Mouse (Mus musculus) Patski (cell line): Measurements from ENCODE around the gene Ankra2. TPM values are rescaled to one million over a fixed set of nuclear protein-coding genes. Genes with fewer than 3 reads are reported as not detected.

Experiments
- ATAC-seq: fragments of 100-300 bp; one replicate; pipeline ENCODE4 v1.8.0; 2021
- CTCF ChIA-PET: fragments of 350-600 bp; sonication (Branson Sonifier 250); formaldehyde crosslinking; loops from one replicate; lab custom pipeline; 2022; ENCODE audit warnings: inconsistent platforms; lab: Charles Lee
- POLR2A ChIA-PET: fragments of 350-600 bp; sonication (Branson Sonifier 250); formaldehyde crosslinking; loops from one replicate; lab custom pipeline; 2022; ENCODE audit warnings: antibody characterized with exemption, inconsistent platforms; lab: Charles Lee
- DNase-seq: peaks from one replicate; pipeline ENCODE4 v3.0.0-alpha.2; 2011; ENCODE audit warnings: low read depth, low spot score
- H3K27me3 ChIP-seq: fragments of 371-371 bp; one replicate; pipeline ENCODE4 v1.5.1; 2021
- CTCF ChIP-seq: fragments of 100-300 bp; IDR thresholded peaks from one replicate; pipeline ENCODE4 v1.5.1; 2021
- in situ Hi-C: fragments of 300-500 bp; cut with MboI; formaldehyde crosslinking; loops from 3 replicates; pipeline ENCODE4 v1.11.1; 2018; ENCODE audit warnings: low pct_unique_long_range_greater_than_20kb, mixed read lengths
- polyA plus RNA-seq: library from polyadenylated mRNA; unstranded; gene quantifications from one replicate; pipeline ENCODE4 v1.2.3, GENCODE M21; 2021

The Ankra2 gene
- polyA plus RNA-seq, 1 experiment from 2014 or later, result 25.6 TPM

GRCm38 (mm10) chr13:98249594-98249993 lies 13.3 kb upstream of the Ankra2 start:
- CTCF ChIA-PET, result interaction anchor here (1.4 to 2.2 kb wide), 2 partner anchors 9 to 218 kb away, joined by 6 read pairs; no protein-coding TSS in a partner anchor
- no peak for DNase-seq
- POLR2A ChIA-PET, result no interaction called here
- no peak for ATAC-seq
- no peak for TF ChIP-seq CTCF
- in situ Hi-C loops, result no loop called here
- H3K27me3 ChIP-seq, result no peaks in the 10 kb centered on the region

- in situ Hi-C loops, result no loop called here
Measured at GRCm38 (mm10) chr13:98254921-98255320, 8.0 kb upstream of the Ankra2 start.

GRCm38 (mm10) chr13:98263458-98263987 lies 649 bp downstream of the Ankra2 start:
- no peak for ATAC-seq
- CTCF ChIA-PET, result no interaction called here
- in situ Hi-C loops, result no loop called here
- TF ChIP-seq CTCF, result no peak
- H3K27me3 ChIP-seq, result no peaks in the 10 kb centered on the region
- DNase-seq, result no peak
- POLR2A ChIA-PET, result no interaction called here

More at GRCm38 (mm10) chr13:98254921-98255320, 8.0 kb upstream of the Ankra2 start:
- ATAC-seq (no peak), DNase-seq (no peak)
- no peaks in the 10 kb centered on the region for H3K27me3 ChIP-seq
- TF ChIP-seq CTCF, result peak; percentile 58
- CTCF ChIA-PET, result interaction anchor here (0.8 to 2.0 kb wide), 5 partner anchors 11 to 316 kb away, joined by 3 to 9 read pairs (median 3); no protein-coding TSS in a partner anchor
- POLR2A ChIA-PET, result no interaction called here

- no peak for TF ChIP-seq CTCF
- ATAC-seq (no peak), DNase-seq (no peak)
- no peaks in the 10 kb centered on the region for H3K27me3 ChIP-seq
- POLR2A ChIA-PET, result no interaction called here
- CTCF ChIA-PET, result no interaction called here
- in situ Hi-C loops, result no loop called here
Measured at GRCm38 (mm10) chr13:98264111-98264510, 1.2 kb downstream of the Ankra2 start.

GRCm38 (mm10) chr13:98274023-98274422 lies 11.1 kb downstream of the Ankra2 start:
- in situ Hi-C loops, result no loop called here
- ATAC-seq (no peak), DNase-seq (no peak)
- no peak for TF ChIP-seq CTCF
- no peaks in the 10 kb centered on the region for H3K27me3 ChIP-seq
- ChIA-PET POLR2A (no interaction called here), CTCF (no interaction called here)

GRCm38 (mm10) chr13:98275646-98276045 lies 12.8 kb downstream of the Ankra2 start:
- ChIA-PET POLR2A (no interaction called here), CTCF (interaction anchor here (0.9 to 1.4 kb wide), 4 partner anchors 11 to 23 kb away, joined by 3 to 5 read pairs (median 3); no protein-coding TSS in a partner anchor)
- DNase-seq (no peak), ATAC-seq (no peak)
- no peaks in the 10 kb centered on the region for H3K27me3 ChIP-seq
- TF ChIP-seq CTCF, result no peak
- in situ Hi-C loops, result no loop called here

GRCm38 (mm10) chr13:98276253-98276652 lies 13.4 kb downstream of the Ankra2 start:
- no peak for TF ChIP-seq CTCF
- no peaks in the 10 kb centered on the region for H3K27me3 ChIP-seq
- CTCF ChIA-PET, result interaction anchor here (0.9 to 1.4 kb wide), 2 partner anchors 10 to 11 kb away, joined by 3 to 5 read pairs; no protein-coding TSS in a partner anchor
- no peak for DNase-seq
- no peak for ATAC-seq
- in situ Hi-C loops, result no loop called here
- POLR2A ChIA-PET, result no interaction called here

GRCm38 (mm10) chr13:98277501-98277900 lies 14.6 kb downstream of the Ankra2 start:
- in situ Hi-C loops, result no loop called here
- no peak for ATAC-seq
- ChIA-PET CTCF (no interaction called here), POLR2A (no interaction called here)
- DNase-seq, result no peak
- H3K27me3 ChIP-seq, result no peaks in the 10 kb centered on the region
- TF ChIP-seq CTCF, result no peak

GRCm38 (mm10) chr13:98279686-98280085 lies 16.8 kb downstream of the Ankra2 start, which contains the start of gene Gm21976:
TSS of gene Gm21976 (plus strand) at chr13:98279887.
- no peak for ATAC-seq
- no peaks in the 10 kb centered on the region for H3K27me3 ChIP-seq
- no peak for TF ChIP-seq CTCF
- in situ Hi-C loops, result no loop called here
- DNase-seq, result no peak
- ChIA-PET POLR2A (no interaction called here), CTCF (interaction anchor here (1.6 to 1.7 kb wide), 2 partner anchors 10 to 19 kb away, joined by 3 to 5 read pairs; no protein-coding TSS in a partner anchor)

GRCm38 (mm10) chr13:98280990-98281650 lies 18.2 kb downstream of the Ankra2 start:
- no peak for TF ChIP-seq CTCF
- POLR2A ChIA-PET, result no interaction called here
- in situ Hi-C loops, result no loop called here
- CTCF ChIA-PET, result interaction anchor here (1.6 to 1.7 kb wide), 2 partner anchors 8 to 17 kb away, joined by 3 to 5 read pairs; no protein-coding TSS in a partner anchor
- DNase-seq (no peak), ATAC-seq (no peak)
- H3K27me3 ChIP-seq, result no peaks in the 10 kb centered on the region

GRCm38 (mm10) chr13:98290719-98291118 lies 27.8 kb downstream of the Ankra2 start:
- ChIA-PET POLR2A (no interaction called here), CTCF (interaction anchor here (1.5 kb wide), 1 partner anchor 48 kb away, joined by 3 read pairs; no protein-coding TSS in a partner anchor)
- peak; percentile 55 for TF ChIP-seq CTCF
- ATAC-seq (no peak), DNase-seq (no peak)
- no peaks in the 10 kb centered on the region for H3K27me3 ChIP-seq
- in situ Hi-C loops, result no loop called here
